In the genomic region with DNA sequence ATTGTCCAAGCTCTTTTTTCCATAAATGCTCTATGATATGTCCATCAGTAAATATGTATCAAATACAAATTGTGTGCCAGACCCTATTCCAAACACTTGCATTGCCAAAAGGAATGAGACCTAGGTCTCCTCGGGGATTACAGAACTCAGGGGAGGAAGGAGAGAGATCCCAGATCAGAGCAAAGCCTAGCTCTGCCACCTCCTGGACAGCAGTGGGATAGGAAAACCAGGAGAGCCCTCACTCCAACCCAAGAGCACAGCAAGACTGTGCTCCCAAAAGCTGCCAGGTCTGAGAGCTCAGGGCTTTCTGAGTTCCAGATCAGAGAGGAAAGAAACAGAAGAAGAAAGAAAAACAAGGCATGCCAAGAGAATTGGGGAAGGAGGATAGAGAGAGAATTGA, we compare ENCODE assay signal across 9 mouse cellular contexts. TPM values are rescaled to one million over a fixed set of nuclear protein-coding genes. Genes with fewer than 3 reads are reported as not detected.
DNase-seq lines count a peak whose midpoint lies in the region; ATAC-seq lines count a peak whose summit lies in the region.
"Had no signal": no experiment of that assay in that cellular context is flagged by ENCODE, and none has a peak within 500 bp of the region (broad histone marks: within the 10 kb centered on the region; RNA-seq: fewer than 3 reads in every experiment).

No protein-coding gene starts in this region.

- DNase-seq in kidney, adult 11 months = peak; percentile 22
- DNase-seq in urinary bladder, postnatal 36 days (ENCODE audit: low spot score in 2 of 2) = peak; percentile 25 to 33
- DNase-seq in urinary bladder, adult 18-20 months (ENCODE audit: low spot score in 2 of 2) = no peak
- peak; percentile 25 for DNase-seq in embryo, embryonic 9.5 days (ENCODE audit: extremely low spot score)
- no peak for DNase-seq in spleen, adult 12 weeks (ENCODE audit: low spot score)
- no peak for DNase-seq in ovary, adult 18-20 months (ENCODE audit: low spot score)

- no peak overlapping the region for H3K4me3 ChIP-seq in kidney, embryonic 16.5 days (ENCODE audit: low read length)
- H3K4me3 ChIP-seq in hindbrain, embryonic 13.5 days = no peak overlapping the region
- H3K4me3 ChIP-seq: stomach, embryonic 15.5 days had no signal

- no peak overlapping the region for H3K9ac ChIP-seq in kidney, embryonic 16.5 days (replicated peaks; ENCODE audit: low read length)
- H3K9ac ChIP-seq in hindbrain, embryonic 13.5 days = no peak overlapping the region
- H3K9ac ChIP-seq: stomach, embryonic 15.5 days had no signal

- no peak overlapping the region for H3K4me2 ChIP-seq in kidney, embryonic 16.5 days (replicated peaks; ENCODE audit: low read depth, low read length)
- H3K4me2 ChIP-seq in hindbrain, embryonic 13.5 days = no peak overlapping the region
- H3K4me2 ChIP-seq: stomach, embryonic 15.5 days had no signal

- H3K27ac ChIP-seq in kidney, embryonic 16.5 days (ENCODE audit: low read length) = no peak overlapping the region
- no peak overlapping the region for H3K27ac ChIP-seq in hindbrain, embryonic 13.5 days
- H3K27ac ChIP-seq: stomach, embryonic 15.5 days had no signal

- WGBS in kidney, embryonic 16.5 days = 15% methylated on average over 1 of the region's 1 CpGs
- WGBS in hindbrain, embryonic 13.5 days = 19% methylated on average over 1 of the region's 1 CpGs

- ATAC-seq in kidney, embryonic 16.5 days (ENCODE audit: low FRiP score, low TSS enrichment) = no peak
- ATAC-seq in hindbrain, embryonic 13.5 days (ENCODE audit: low FRiP score) = no peak

- no peaks in the 10 kb centered on the region for H3K4me1 ChIP-seq in kidney, embryonic 16.5 days (ENCODE audit: insufficient read depth, low read length)
- H3K4me1 ChIP-seq in hindbrain, embryonic 13.5 days (replicated peaks) = no peaks in the 10 kb centered on the region
- H3K4me1 ChIP-seq: stomach, embryonic 15.5 days had no signal

- H3K27me3 ChIP-seq in kidney, embryonic 16.5 days (ENCODE audit: insufficient read depth, low read length) = no peaks in the 10 kb centered on the region
- H3K27me3 ChIP-seq in hindbrain, embryonic 13.5 days = no peaks in the 10 kb centered on the region
- H3K27me3 ChIP-seq: stomach, embryonic 15.5 days had no signal

- no peaks in the 10 kb centered on the region for H3K9me3 ChIP-seq in kidney, embryonic 16.5 days (ENCODE audit: low read length)
- H3K9me3 ChIP-seq in hindbrain, embryonic 13.5 days = no peaks in the 10 kb centered on the region
- H3K9me3 ChIP-seq: stomach, embryonic 15.5 days had no signal

- no peaks in the 10 kb centered on the region for H3K36me3 ChIP-seq in kidney, embryonic 16.5 days (ENCODE audit: insufficient read depth, low read length)
- H3K36me3 ChIP-seq in hindbrain, embryonic 13.5 days = no peaks in the 10 kb centered on the region
- H3K36me3 ChIP-seq: stomach, embryonic 15.5 days had no signal

RNA-seq across cellular contexts. Expression of a gene that starts 1.2 kb away (rescaled TPM):
- polyA plus RNA-seq in kidney, embryonic 16.5 days (2015; fragmentation: Nextera tagmentation; extraction: Ambion mirVana) = not detected in 2 replicates
- not detected in 2 replicates for polyA plus RNA-seq in hindbrain, embryonic 13.5 days (2015; fragmentation: Nextera tagmentation; extraction: Ambion mirVana)

RNA-seq across cellular contexts. Expression of a gene that starts 21.1 kb away (rescaled TPM):
- polyA plus RNA-seq in kidney, embryonic 16.5 days (2015; fragmentation: Nextera tagmentation; extraction: Ambion mirVana) = 174 and 188 TPM in 2 replicates
- 150 and 162 TPM in 2 replicates for polyA plus RNA-seq in hindbrain, embryonic 13.5 days (2015; fragmentation: Nextera tagmentation; extraction: Ambion mirVana)

RNA-seq across cellular contexts. Expression of a gene that starts 22.9 kb away (rescaled TPM):
- polyA plus RNA-seq in kidney, embryonic 16.5 days (2015; fragmentation: Nextera tagmentation; extraction: Ambion mirVana) = 14.4 and 17.4 TPM in 2 replicates
- polyA plus RNA-seq in hindbrain, embryonic 13.5 days (2015; fragmentation: Nextera tagmentation; extraction: Ambion mirVana) = 17.3 and 18.6 TPM in 2 replicates

RNA-seq across cellular contexts. Expression of a gene that starts 56.3 kb away (rescaled TPM):
- 7.6 and 8.6 TPM in 2 replicates for polyA plus RNA-seq in kidney, embryonic 16.5 days (2015; fragmentation: Nextera tagmentation; extraction: Ambion mirVana)
- polyA plus RNA-seq in hindbrain, embryonic 13.5 days (2015; fragmentation: Nextera tagmentation; extraction: Ambion mirVana) = 0.89 and 0.99 TPM in 2 replicates

Comparison
In these comparisons a context has a peak if more than half of its experiments do, and no peak if none do; other contexts are left out.
1. DNase-seq: peak in kidney, adult 11 months (single experiment), urinary bladder, postnatal 36 days (2 of 2) and embryo, embryonic 9.5 days (single experiment); none in urinary bladder, adult 18-20 months (0 of 2), spleen, adult 12 weeks (single experiment) and ovary, adult 18-20 months (single experiment).